Mouse (Mus musculus) G1E (cell line): ENCODE results near the gene Masp1.

Experiments used
- CTCF ChIP-seq: IDR thresholded peaks from 2 replicates; pipeline ENCODE4 v1.5.1; 2012; ENCODE audit warnings: low read depth, low read length, inconsistent platforms, mixed read lengths
- GATA1 ChIP-seq: IDR thresholded peaks from 2 replicates; pipeline ENCODE4 v1.6.1; 2012; ENCODE audit warnings: borderline replicate concordance, low read length, inconsistent platforms, mixed read lengths
- GATA2 ChIP-seq: IDR thresholded peaks from 2 replicates; pipeline ENCODE4 v1.6.1; 2012; ENCODE audit warnings: low read depth, low read length, inconsistent platforms, borderline replicate concordance
- TAL1 ChIP-seq: conservative IDR thresholded peaks from 2 replicates; pipeline ENCODE4 v1.6.1; 2012; ENCODE audit warnings: low read depth, low read length, inconsistent platforms, mixed read lengths

GRCm38 (mm10) chr16:23557669-23558068 lies 37.1 kb upstream of the Masp1 start:
- TF ChIP-seq CTCF (no peak), GATA2 (no peak), GATA1 (no peak), TAL1 (no peak)
